Mouse (Mus musculus): ENCODE results near the gene Vti1a. TPM values are rescaled to one million over a fixed set of nuclear protein-coding genes. Genes with fewer than 3 reads are reported as not detected.

Gene Vti1a
- polyA plus RNA-seq, 1 experiment from 2014 or later, result 26.1 TPM

DNA sequence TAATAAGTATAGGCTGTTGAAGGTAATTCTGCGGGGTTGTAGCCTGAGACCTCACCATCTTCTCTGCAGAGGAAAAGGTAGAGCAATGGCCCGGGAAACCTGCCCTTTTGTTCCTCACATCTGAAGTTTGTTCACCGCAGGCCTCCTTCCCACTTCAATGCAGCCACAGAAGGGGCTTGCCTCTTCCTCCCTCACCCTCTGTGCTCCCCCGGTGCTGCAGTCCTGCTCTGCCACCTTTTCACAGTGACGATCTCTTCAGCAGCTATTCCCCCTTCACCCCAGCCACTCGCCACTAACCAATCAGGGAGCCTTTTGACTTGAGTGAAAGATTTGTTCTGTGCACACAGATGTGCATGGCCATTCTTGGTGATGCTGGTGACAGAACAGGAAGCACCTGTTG, 92.4 kb downstream of the Vti1a start:
- 57% methylated on average over 6 of the region's 6 CpGs for WGBS
- Histone ChIP-seq H3K4me1 (ENCODE audit: control insufficient read depth, insufficient read depth, low read length) (no peaks in the 10 kb centered on the region; the same call in 1 of the 2 replicates), H3K4me3 (ENCODE audit: low read depth, low read length) (no peak overlapping the region), H3K9me3 (ENCODE audit: control insufficient read depth, low read length) (no peaks in the 10 kb centered on the region), H3K27ac (ENCODE audit: low read depth, low read length) (no peak overlapping the region), H3K9ac (ENCODE audit: low read length) (no peak overlapping the region), H3K4me2 (ENCODE audit: low read depth) (no peak overlapping the region), H3K27me3 (ENCODE audit: control insufficient read depth, insufficient read depth, low read length) (no peaks in the 10 kb centered on the region), H3K36me3 (ENCODE audit: control insufficient read depth, insufficient read depth, low read length) (no peaks in the 10 kb centered on the region)
- no peak for DNase-seq (ENCODE audit: low spot score)
- ATAC-seq (ENCODE audit: insufficient read depth, low FRiP score, low TSS enrichment), result no peak

DNA sequence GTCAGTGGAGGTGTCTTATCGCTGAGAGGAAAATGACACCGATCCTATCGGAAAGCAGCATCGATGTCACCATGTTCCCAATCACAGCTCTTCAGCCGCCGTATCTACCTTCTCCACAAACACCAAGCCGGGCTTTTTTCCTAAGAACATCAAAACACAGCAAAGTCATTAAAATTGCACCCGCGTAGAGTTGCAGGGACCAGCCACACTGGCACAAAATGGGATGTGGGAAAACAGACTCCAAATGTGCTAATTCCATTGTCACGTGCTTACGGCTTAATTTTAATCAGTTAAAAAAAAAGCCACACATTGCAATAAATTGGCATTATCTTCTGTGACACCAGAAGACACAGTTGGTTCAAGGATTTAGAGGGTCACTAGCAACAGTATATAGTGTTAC, 95.3 kb downstream of the Vti1a start:
- H3K27me3 ChIP-seq (ENCODE audit: control insufficient read depth, insufficient read depth, low read length), result no peaks in the 10 kb centered on the region
- no peak for ATAC-seq (ENCODE audit: insufficient read depth, low FRiP score, low TSS enrichment)
- 79% methylated on average over 11 of the region's 11 CpGs for WGBS

DNA sequence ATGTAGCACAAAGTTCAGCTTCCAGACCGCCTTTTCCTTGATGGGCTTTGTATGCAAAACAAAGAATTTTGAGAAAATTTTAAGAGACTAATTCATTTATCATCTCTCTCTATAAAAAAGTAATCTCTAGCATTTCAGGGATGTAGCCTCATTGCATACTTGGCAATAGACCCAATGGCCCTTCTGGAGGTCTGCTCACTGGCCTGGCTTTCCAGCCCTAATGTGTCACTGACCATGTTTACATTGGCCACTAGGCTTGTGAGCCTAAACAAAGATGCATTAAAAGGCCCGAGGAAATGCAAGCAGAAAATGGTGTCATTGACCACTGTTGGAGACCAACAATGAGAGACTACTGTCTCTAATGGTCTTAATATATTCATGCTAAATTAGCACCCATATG, 95.8 kb downstream of the Vti1a start:
- no peak for DNase-seq (ENCODE audit: low spot score)
- H3K27ac ChIP-seq (ENCODE audit: low read depth, low read length), result no peak overlapping the region
- H3K9me3 ChIP-seq (ENCODE audit: control insufficient read depth, low read length), result no peaks in the 10 kb centered on the region
- H3K27me3 ChIP-seq (ENCODE audit: control insufficient read depth, insufficient read depth, low read length), result no peaks in the 10 kb centered on the region
- H3K4me2 ChIP-seq (ENCODE audit: low read depth), result no peak overlapping the region
- no peak for ATAC-seq (ENCODE audit: insufficient read depth, low FRiP score, low TSS enrichment)
- H3K4me1 ChIP-seq (ENCODE audit: control insufficient read depth, insufficient read depth, low read length), result no peaks in the 10 kb centered on the region; the same call in 1 of the 2 replicates
- H3K9ac ChIP-seq (ENCODE audit: low read length), result no peak overlapping the region
- no peak overlapping the region for H3K4me3 ChIP-seq (ENCODE audit: low read depth, low read length)
- WGBS, result 53% methylated on average over 2 of the region's 2 CpGs
- H3K36me3 ChIP-seq (ENCODE audit: control insufficient read depth, insufficient read depth, low read length), result no peaks in the 10 kb centered on the region

More for the DNA sequence above, 95.3 kb downstream of the Vti1a start:
- Histone ChIP-seq H3K4me2 (ENCODE audit: low read depth) (no peak overlapping the region), H3K4me1 (ENCODE audit: control insufficient read depth, insufficient read depth, low read length) (no peaks in the 10 kb centered on the region; the same call in 1 of the 2 replicates), H3K9me3 (ENCODE audit: control insufficient read depth, low read length) (no peaks in the 10 kb centered on the region), H3K4me3 (ENCODE audit: low read depth, low read length) (no peak overlapping the region), H3K27ac (ENCODE audit: low read depth, low read length) (no peak overlapping the region), H3K9ac (ENCODE audit: low read length) (no peak overlapping the region), H3K36me3 (ENCODE audit: control insufficient read depth, insufficient read depth, low read length) (no peaks in the 10 kb centered on the region)
- DNase-seq (ENCODE audit: low spot score), result no peak

GRCm38 (mm10) chr19:55414050-55414449, 98.0 kb downstream of the Vti1a start:
- Histone ChIP-seq H3K27me3 (ENCODE audit: control insufficient read depth, insufficient read depth, low read length) (no peaks in the 10 kb centered on the region), H3K4me1 (ENCODE audit: control insufficient read depth, insufficient read depth, low read length) (no peaks in the 10 kb centered on the region; the same call in 1 of the 2 replicates), H3K9me3 (ENCODE audit: control insufficient read depth, low read length) (0 out of 2 replicates have a peak, but pooled peaks cover 3% of the 10 kb centered on the region), H3K36me3 (ENCODE audit: control insufficient read depth, insufficient read depth, low read length) (no peaks in the 10 kb centered on the region; the same call in 1 of the 2 replicates), H3K9ac (ENCODE audit: low read length) (no peak overlapping the region), H3K27ac (ENCODE audit: low read depth, low read length) (no peak overlapping the region), H3K4me2 (ENCODE audit: low read depth) (no peak overlapping the region), H3K4me3 (ENCODE audit: low read depth, low read length) (no peak overlapping the region)
- DNase-seq (ENCODE audit: low spot score) (peak; percentile 73), ATAC-seq (ENCODE audit: insufficient read depth, low FRiP score, low TSS enrichment) (peak; percentile 61; the same call in 1 of the 2 replicates)
- 40% methylated on average over 8 of the region's 8 CpGs for WGBS

- Histone ChIP-seq H3K9ac (ENCODE audit: low read length) (no peak overlapping the region), H3K27ac (ENCODE audit: low read depth, low read length) (no peak overlapping the region), H3K4me1 (ENCODE audit: control insufficient read depth, insufficient read depth, low read length) (peaks cover 7% of the 10 kb centered on the region), H3K4me2 (ENCODE audit: low read depth) (no peak overlapping the region), H3K36me3 (ENCODE audit: control insufficient read depth, insufficient read depth, low read length) (no peaks in the 10 kb centered on the region; the same call in 1 of the 2 replicates), H3K27me3 (ENCODE audit: control insufficient read depth, insufficient read depth, low read length) (no peaks in the 10 kb centered on the region), H3K9me3 (ENCODE audit: control insufficient read depth, low read length) (0 out of 2 replicates have a peak, but pooled peaks cover 3% of the 10 kb centered on the region), H3K4me3 (ENCODE audit: low read depth, low read length) (no peak overlapping the region)
- no peak for ATAC-seq (ENCODE audit: insufficient read depth, low FRiP score, low TSS enrichment)
- no peak for DNase-seq (ENCODE audit: low spot score)
- WGBS, result 50% methylated on average over 3 of the region's 3 CpGs
Measured at GRCm38 (mm10) chr19:55418756-55419155, 102.7 kb downstream of the Vti1a start.

DNA sequence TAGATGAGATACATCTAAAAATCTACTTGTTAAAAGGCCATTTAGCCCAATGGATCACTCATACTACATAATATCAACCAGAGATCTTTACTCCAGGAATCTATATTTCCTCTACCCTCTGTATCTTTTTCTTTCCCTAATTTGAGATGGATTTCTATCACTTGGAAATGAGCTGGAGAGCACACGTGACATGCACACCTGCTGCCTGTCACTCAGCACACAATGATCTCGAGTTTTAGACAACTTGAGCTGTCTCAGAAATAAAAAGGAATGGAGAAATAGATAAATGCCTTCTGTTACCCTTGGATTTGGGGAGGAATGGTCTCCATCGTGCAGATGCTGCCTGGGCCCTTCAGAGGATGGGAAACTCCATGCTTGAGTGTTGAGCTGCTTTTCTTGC, 103.9 kb downstream of the Vti1a start:
- no peak for ATAC-seq (ENCODE audit: insufficient read depth, low FRiP score, low TSS enrichment)
- Histone ChIP-seq H3K27me3 (ENCODE audit: control insufficient read depth, insufficient read depth, low read length) (no peaks in the 10 kb centered on the region), H3K9me3 (ENCODE audit: control insufficient read depth, low read length) (0 out of 2 replicates have a peak, but pooled peaks cover 3% of the 10 kb centered on the region), H3K36me3 (ENCODE audit: control insufficient read depth, insufficient read depth, low read length) (no peaks in the 10 kb centered on the region; the same call in 1 of the 2 replicates), H3K4me3 (ENCODE audit: low read depth, low read length) (no peak overlapping the region), H3K4me1 (ENCODE audit: control insufficient read depth, insufficient read depth, low read length) (peaks cover 7% of the 10 kb centered on the region), H3K4me2 (ENCODE audit: low read depth) (no peak overlapping the region), H3K9ac (ENCODE audit: low read length) (no peak overlapping the region), H3K27ac (ENCODE audit: low read depth, low read length) (no peak overlapping the region)
- DNase-seq (ENCODE audit: low spot score), result no peak
- 78% methylated on average over 3 of the region's 3 CpGs for WGBS

GRCm38 (mm10) chr19:55421816-55422215, 105.7 kb downstream of the Vti1a start:
- ATAC-seq (ENCODE audit: insufficient read depth, low FRiP score, low TSS enrichment), result no peak
- WGBS, result 89% methylated on average over 5 of the region's 5 CpGs

DNA sequence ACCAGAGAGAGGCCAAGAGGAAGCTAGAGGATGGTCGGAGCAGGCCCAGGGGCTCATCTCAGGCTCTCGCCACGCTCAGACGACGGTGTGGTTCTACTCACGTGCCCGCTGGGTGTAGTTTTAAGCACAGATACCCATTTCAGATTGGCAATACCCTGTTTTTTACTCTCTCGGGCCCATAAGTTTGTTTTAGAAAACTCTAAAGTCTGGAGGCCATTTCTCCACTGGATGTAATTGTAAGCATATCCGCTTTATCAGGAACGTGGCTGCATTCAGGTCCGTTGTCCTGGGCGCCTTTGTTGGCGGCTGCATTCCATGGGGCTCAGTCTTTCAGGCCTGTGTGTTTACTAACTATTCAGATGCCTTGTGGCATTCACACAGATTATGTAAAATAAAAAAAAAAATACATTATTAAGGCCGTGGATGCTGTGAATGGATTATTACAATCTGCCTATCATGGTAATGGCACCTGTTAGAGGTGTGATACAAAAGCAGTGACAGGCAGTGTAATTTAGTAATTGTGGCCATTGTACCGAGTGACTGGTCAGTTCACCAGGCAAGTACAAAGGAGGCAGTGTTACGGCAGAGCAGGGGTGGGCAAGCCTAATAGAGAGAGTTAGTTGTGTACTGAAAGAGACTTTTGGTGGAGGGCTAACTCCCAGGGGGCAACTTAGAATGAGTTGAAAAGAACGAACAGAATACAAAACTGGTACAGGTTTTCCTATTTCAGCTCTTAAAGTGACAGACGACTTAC, 106.4 kb downstream of the Vti1a start:
- Histone ChIP-seq H3K9me3 (ENCODE audit: control insufficient read depth, low read length) (no peaks in the 10 kb centered on the region), H3K36me3 (ENCODE audit: control insufficient read depth, insufficient read depth, low read length) (no peaks in the 10 kb centered on the region), H3K4me1 (ENCODE audit: control insufficient read depth, insufficient read depth, low read length) (peaks cover 7% of the 10 kb centered on the region), H3K4me3 (ENCODE audit: low read depth, low read length) (no peak overlapping the region), H3K27ac (ENCODE audit: low read depth, low read length) (no peak overlapping the region), H3K4me2 (ENCODE audit: low read depth) (no peak overlapping the region), H3K9ac (ENCODE audit: low read length) (no peak overlapping the region), H3K27me3 (ENCODE audit: control insufficient read depth, insufficient read depth, low read length) (no peaks in the 10 kb centered on the region)
- DNase-seq (ENCODE audit: low spot score), result peak; percentile 32
- WGBS, result 59% methylated on average over 18 of the region's 18 CpGs
- ATAC-seq (ENCODE audit: insufficient read depth, low FRiP score, low TSS enrichment), result peak; percentile 50; the same call in 1 of the 2 replicates

More at GRCm38 (mm10) chr19:55421816-55422215, 105.7 kb downstream of the Vti1a start:
- Histone ChIP-seq H3K9ac (ENCODE audit: low read length) (no peak overlapping the region), H3K4me2 (ENCODE audit: low read depth) (no peak overlapping the region), H3K27me3 (ENCODE audit: control insufficient read depth, insufficient read depth, low read length) (no peaks in the 10 kb centered on the region), H3K9me3 (ENCODE audit: control insufficient read depth, low read length) (0 out of 2 replicates have a peak, but pooled peaks cover 3% of the 10 kb centered on the region), H3K4me3 (ENCODE audit: low read depth, low read length) (no peak overlapping the region), H3K27ac (ENCODE audit: low read depth, low read length) (no peak overlapping the region), H3K36me3 (ENCODE audit: control insufficient read depth, insufficient read depth, low read length) (no peaks in the 10 kb centered on the region; the same call in 1 of the 2 replicates), H3K4me1 (ENCODE audit: control insufficient read depth, insufficient read depth, low read length) (peaks cover 7% of the 10 kb centered on the region)
- no peak for DNase-seq (ENCODE audit: low spot score)

Measured in neural tube, embryonic 11.5 days (tissue).